Mouse (Mus musculus) thymus, postnatal 36 days (tissue): ENCODE measurements around the gene Scn10a.

ENCODE experiments used
- DNase-seq, 2 experiments: peaks; one replicate each; pipeline ENCODE4 v3.0.0; 2022; ENCODE audit warnings: mixed read lengths in 2 of 2

Gene Scn10a

GRCm38 (mm10) chr9:119574366-119574765, 144.8 kb downstream of the Scn10a start:
- DNase-seq, result no peak

GRCm38 (mm10) chr9:119573009-119573408, 146.1 kb downstream of the Scn10a start:
- no peak for DNase-seq

- no peak for DNase-seq
Measured at GRCm38 (mm10) chr9:119571411-119571888, 147.7 kb downstream of the Scn10a start.

- no peak for DNase-seq
Measured at GRCm38 (mm10) chr9:119570652-119571051, 148.5 kb downstream of the Scn10a start.

GRCm38 (mm10) chr9:119568732-119569131, 150.4 kb downstream of the Scn10a start:
- DNase-seq, result no peak

GRCm38 (mm10) chr9:119567800-119568199, 151.3 kb downstream of the Scn10a start:
- DNase-seq, result no peak

- peak; percentile 9 to 30 for DNase-seq
Measured at GRCm38 (mm10) chr9:119566214-119566613, 152.9 kb downstream of the Scn10a start.

GRCm38 (mm10) chr9:119564803-119565202, 154.3 kb downstream of the Scn10a start:
- no peak for DNase-seq

- no peak for DNase-seq
Measured at GRCm38 (mm10) chr9:119563617-119564016, 155.5 kb downstream of the Scn10a start.

- DNase-seq, result no peak
Measured at GRCm38 (mm10) chr9:119562256-119562655, 156.9 kb downstream of the Scn10a start.

GRCm38 (mm10) chr9:119561746-119562145, 157.4 kb downstream of the Scn10a start:
- DNase-seq, result no peak

- DNase-seq, result no peak
Measured at GRCm38 (mm10) chr9:119559537-119560276, 159.4 kb downstream of the Scn10a start.
